Mouse (Mus musculus) 416B (cell line): ENCODE results near the gene Nqo2.

Experiments
- DNase-seq: peaks from one replicate; pipeline ENCODE4 v3.0.0; 2011; ENCODE audit warnings: low read depth

The Nqo2 gene

DNA sequence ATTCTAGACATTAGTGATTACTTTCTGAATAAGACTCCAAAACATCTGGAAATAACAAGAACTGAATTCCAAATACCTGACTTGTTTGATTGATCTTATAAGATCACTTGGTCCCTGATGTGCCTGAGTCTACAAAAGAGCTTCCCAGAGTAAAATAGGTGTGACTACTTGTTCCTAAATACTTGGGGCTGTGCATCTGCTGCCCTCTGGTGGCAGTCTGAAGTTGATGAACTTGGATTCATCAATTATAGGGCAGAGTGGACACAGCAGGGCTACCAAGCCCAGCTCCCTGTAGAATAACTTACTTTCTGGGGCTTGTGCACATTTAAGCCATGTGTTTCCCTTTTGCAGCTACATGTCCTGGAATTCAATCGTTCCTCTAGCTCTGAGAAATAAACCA is 30.7 kb downstream of the Nqo2 start:
- DNase-seq, result peak; percentile 88

DNA sequence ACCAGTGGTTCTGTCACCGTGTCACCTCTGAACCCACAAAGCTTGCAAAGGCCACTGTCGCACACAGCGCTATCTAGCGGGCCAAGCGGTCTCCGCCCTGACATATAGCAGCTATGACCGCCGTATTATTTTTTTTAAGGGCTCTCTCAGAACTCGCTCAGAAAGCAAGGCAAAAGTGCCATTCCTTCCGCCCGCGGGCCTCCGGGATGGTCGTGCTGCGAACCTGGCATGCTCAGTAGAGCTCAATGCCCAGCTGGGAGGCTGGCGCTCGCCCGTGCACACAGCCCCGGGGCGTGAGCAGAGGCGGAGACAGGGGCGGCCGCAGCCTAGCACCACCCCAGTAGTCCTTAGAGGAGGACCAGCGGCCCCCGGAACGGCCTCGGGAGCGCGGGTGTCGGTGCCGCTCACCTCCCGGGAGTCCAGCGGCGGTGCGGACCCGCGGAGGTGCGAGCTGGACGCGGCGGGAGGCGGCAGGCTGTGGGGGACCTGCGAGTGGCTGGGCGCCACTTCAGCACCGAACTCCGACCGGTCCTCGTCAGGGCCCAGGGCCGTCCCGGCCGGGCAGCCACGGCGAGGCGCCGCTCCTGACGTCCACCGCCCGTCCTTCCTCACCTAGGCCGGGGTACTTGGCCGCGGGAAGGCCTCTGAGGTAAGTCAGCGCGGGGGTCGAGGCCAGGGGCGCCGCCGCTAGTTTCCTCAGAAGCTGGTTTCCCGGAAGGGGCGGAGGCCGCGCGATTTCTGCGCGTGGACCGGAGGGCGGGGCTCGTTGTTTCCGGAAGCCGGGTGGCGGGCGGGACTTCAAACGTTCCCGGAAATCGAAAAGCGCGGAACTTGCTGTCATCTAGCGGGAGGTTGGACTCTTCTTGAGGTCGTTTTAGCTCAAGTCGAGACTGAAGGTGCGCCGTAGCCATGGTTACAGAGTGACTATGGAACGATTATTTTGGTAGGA is 37.8 kb downstream of the Nqo2 start, which contains the start of the genes Ripk1 and Serpinb6a:
Gene Ripk1 (plus strand): TSS at position 306 of the 949 bp plus-strand sequence.
Gene Serpinb6a (minus strand): TSS at position 737 of the 949 bp plus-strand sequence.
- DNase-seq, result peak; percentile 95

DNA sequence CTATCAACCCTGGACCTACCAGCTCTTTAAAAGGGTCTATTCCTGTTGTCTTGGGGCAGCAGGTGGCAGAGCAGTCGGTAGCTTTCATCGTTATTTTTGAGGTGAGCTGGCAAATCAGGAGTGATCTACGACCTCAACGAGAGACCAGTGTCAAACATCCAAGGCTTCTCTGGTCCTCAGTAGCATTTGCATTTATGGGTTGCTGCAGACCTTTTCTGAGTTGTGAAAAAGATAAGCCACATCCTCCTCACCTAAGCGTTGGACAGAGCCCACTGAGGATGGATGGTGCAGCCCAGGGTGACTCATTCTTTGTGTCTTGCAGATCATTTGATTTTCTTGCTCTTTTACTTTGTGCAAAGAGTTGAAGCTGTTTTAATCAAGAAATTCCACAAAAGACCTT is 38.6 kb downstream of the Nqo2 start:
- DNase-seq, result no peak

DNA sequence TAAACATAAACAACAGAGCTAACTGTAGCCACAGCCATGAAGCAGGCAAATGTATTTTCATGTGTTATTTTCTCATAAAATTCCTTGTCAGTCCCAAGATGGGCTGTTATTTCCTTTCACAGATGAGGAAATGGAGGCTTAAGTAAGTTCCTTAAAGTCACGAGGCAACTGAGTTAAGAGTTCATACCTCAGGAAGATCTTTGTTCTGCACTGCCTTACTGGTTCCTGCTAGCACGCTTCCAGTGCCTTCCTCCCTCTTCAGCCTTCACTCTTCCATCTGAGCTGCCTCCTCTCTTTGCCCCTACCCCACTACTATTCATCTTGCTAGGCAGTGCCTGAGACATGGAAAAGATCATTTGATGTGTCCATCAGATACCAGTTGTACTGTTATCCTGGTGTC is 42.7 kb downstream of the Nqo2 start:
- DNase-seq, result peak; percentile 26

DNA sequence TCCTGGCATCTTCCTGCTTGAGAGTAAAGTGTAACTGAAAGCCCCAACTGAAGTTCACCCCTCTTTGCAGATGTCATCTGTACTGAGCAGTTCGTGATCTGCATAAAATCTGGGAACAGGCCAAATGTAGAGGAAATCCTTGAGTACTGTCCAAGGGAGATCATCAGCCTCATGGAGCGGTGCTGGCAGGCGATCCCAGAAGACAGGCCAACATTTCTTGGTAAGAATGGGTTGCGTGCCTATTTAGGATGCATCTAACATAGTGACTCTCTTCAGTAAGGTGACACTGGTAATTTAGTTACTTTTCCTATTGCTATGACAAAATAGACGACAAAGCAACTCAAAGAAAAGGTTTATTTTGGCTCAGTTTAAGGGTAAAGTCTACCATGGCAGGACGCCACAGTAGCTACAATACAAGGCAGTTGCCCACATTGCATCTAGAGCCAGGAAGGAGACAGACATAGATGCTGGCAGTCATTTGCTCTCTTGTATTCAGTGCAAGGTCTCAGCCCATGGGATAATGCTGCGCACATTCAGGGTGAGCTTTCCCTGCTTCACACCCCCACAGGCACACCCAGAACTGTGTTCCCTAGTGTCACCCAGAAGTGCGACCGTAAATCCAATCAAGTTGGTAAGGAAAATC is 52.6 kb downstream of the Nqo2 start:
- no peak for DNase-seq

DNA sequence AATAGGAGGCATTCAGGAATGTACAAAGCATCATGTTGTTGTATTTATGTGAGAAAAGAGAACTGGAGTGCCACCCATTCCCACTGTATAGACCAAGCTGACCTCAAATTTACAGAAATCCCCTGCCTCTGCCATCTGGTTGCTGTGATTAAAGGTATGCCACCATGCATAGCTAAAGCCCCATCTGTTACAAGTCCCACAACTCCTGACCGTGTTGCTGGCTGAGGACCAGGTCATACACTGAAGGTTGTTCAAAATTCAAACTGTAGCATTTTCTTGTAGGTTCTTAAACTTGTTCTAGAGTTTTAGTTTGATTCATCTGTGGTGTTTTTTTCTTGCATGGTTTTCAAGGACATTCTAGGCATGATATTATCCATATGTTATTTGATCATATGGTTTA is 54.0 kb downstream of the Nqo2 start:
- no peak for DNase-seq

DNA sequence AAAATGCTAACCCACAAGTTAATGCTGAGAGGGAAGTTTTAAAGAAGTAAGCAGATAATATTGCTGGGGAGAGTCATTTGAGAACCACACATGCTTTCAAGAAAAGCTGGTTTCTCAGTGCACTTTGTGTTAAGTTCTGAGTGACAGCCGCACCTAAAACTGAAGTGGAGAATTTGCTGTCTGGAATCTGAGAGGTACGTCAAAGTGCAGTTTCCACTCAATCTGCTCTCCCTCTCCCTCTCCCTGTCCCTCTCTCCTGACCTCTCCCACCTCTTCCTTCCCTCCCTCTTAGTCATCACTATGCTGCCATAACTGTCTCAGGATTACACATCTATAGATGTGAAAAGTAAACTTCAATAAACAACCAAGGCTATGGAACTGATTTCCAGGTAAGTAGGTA is 57.5 kb downstream of the Nqo2 start:
- no peak for DNase-seq

DNA sequence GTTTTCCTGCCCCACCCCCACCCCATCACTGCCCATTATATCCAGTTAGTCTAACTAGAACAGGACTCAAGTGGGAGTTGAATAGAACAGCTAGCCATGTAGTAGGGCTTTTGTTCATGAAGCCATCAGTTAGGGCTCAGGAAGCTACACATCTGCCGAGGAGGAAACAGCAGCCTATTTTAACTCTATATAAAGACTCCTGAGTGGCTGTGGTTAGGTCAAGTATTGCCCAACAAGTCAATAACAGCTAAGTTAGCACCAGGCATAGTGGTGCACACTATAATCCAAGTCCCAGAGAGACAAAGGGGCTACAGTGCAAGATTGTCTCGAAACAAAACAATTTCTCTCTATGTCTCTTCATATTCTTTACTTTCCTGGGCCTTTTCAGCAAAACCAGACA is 67.6 kb downstream of the Nqo2 start:
- DNase-seq, result peak; percentile 91

DNA sequence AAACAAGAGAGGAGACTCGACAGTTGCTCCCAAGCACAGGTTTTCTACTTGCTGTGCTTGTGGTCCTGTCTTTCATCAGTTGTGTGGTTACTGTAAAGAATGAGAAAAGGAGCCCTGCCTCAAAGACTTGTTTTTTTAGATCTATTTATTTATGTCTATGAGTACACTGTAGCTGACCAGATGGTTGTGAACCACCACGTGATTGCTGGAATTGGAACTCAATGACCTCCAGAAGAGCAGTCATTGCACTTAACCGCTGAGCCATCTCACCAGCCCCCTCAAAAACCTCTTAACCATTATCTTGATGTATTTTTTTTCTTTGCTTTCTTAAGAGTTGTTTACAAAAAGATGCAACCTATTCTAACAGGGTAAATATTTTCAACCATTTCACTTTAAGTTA is 70.9 kb downstream of the Nqo2 start:
- no peak for DNase-seq

DNA sequence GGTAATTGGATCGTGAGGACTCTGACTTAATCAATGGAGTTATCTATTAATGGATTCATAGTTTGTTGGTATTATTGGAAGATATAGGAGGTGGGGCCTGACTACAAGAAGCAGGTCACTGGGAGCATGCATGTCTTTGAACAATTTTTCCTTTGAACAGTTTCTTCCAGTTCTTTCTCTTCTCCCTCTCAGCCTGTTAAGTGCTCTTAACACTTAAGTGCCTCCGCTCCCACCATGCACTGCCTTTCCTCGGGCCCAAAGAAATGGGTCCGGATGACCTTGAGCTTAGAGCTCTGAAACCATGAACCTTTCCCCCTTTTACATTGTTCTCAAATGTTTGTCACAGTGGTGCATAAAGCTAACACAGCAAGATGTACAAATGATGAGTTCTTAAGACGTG is 72.2 kb downstream of the Nqo2 start:
- no peak for DNase-seq

DNA sequence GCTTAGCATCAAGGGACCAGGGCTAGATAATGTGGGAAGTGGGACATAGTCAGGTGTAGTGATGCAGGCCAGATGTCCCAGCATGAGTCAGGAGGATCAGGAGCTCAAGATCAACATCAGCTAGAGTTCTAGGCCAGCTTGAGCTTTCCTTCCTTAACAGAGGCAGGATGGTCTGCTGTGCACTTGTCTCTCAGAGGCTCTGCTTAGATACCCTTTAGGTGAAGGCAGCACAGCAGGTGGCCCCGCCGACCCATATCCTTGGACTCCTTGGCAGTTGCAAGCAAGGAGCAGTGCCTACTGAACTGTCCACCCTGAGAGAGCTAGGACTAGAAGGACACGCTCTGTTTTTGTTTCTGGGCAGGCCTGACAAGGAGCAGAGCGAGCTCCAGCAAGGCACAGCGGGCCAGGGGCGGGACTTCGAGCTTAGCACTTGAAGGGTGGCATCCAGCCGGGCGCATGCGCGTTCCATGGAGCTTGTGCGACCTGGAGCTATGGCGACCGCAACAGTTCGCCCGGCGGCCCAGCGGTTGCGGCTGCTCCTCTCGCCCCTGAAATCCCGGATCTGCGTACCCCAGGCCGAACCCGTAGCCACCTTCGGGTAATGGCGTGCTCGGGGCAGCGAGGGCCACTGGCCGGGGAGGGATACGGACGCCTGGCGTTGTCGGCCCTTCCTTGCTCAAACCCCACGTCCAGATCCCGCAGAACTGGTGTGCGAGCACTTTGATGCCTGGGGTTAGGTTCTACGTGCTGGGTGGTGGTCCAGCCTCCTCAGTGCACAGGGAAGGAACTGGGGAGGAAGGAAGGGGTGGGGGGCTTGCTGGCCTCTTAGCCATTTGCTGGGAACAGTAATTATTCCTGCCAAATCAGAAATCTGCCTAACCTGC is 72.9 kb downstream of the Nqo2 start, which contains the start of gene Bphl:
Gene Bphl (plus strand): TSS at position 426 of the 884 bp plus-strand sequence.
- peak; percentile 94 for DNase-seq

DNA sequence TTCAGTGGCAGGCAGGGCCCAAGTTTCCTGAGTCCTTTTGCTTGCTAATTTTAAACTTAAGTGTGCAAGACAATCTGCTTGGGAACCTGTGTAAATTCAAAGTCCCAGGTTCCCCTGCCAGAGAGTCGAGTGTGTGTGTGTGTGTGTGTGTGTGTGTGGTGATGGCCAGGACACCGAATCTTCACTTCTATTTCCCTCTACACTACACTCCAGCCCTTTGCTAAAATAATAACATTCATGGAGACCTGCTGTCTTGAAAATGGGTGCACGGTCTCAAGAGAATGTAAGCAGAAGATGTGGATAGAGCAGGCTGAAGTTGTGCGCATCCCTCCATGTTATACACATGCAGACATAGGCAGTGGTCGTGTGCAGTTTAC is 73.6 kb downstream of the Nqo2 start:
- DNase-seq, result no peak
